Mouse (Mus musculus) kidney, adult 9 months (tissue): ENCODE data around the gene Gm14443.
"Not testable (repeated sequence)": the region's sequence is repeated elsewhere in the genome, so short reads cannot be mapped to it uniquely, and the experiment has no call there.

Experiments
- DNase-seq: peaks from one replicate; pipeline ENCODE4 v3.0.0; 2022

Gene Gm14443

GRCm38 (mm10) chr2:175175401-175176180 is at the start of gene Gm14443:
Gm14443 (minus strand) TSS chr2:175175871.
- DNase-seq, result not testable (repeated sequence)

DNA sequence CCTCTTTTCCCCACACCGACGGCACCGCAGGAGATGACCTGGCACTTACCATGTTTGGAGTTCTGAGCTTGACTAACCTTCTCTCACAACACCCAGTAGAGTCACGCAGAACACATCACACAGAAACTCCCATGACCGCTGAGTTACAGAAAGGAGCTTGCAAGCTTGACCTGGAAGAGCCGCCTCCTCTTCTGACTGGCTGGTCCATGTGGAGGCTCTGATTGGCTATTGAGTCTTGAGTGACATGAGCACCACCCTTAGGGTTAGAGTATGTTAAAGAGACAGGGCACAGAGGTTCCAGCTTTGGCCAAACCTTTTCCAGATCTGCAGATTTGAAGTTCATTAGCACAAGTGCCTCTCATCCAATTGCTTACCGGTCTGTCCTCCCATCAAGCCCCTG is 31.1 kb upstream of the Gm14443 start, which contains the start of gene Gm14391:
Gm14391 (minus strand) TSS at position 186 of the 400 bp plus-strand sequence.
- DNase-seq, result not testable (repeated sequence)

- not testable (repeated sequence) for DNase-seq
These were observed 3.3 kb upstream of the Gm14443 start for GRCm38 (mm10) chr2:175179008-175179407.

DNA sequence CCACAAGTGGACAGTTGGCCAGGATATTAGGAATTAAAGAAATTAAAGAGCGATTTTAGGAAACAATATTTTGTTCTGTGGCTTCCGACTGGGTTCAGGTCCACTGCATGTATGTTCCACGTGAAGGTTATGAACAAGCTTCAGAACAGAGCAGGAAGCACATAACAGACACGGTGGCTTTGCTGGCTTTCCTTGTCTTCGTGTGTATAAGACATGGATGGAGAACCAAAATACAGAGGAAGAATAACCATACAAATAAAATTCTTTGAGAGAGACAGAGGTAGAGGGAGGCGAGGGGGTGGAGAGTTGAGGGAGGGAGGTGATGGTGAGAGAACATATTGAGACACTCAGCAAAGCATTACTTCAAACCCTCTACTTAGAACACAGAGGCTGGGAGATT is 641 bp upstream of the Gm14443 start:
- no peak for DNase-seq

DNA sequence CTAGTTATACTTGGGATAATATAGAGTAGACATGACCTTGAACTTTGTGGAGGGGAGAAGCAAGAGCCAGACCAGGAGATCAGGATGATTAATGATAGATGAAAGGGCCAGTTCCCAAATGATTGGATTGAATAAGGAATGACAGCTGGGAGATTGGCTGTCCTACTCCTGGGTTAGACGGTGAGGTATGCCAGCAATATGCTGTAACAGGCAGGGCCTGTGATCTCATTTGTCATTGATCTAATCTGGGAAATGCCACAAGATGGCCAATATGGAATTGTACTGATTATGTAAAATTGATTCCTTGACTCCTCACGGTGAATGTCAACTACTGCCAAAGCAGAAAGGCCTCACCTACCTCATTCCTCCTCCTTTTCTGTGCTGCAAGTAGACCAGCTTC is 1.6 kb downstream of the Gm14443 start:
- not testable (repeated sequence) for DNase-seq

DNA sequence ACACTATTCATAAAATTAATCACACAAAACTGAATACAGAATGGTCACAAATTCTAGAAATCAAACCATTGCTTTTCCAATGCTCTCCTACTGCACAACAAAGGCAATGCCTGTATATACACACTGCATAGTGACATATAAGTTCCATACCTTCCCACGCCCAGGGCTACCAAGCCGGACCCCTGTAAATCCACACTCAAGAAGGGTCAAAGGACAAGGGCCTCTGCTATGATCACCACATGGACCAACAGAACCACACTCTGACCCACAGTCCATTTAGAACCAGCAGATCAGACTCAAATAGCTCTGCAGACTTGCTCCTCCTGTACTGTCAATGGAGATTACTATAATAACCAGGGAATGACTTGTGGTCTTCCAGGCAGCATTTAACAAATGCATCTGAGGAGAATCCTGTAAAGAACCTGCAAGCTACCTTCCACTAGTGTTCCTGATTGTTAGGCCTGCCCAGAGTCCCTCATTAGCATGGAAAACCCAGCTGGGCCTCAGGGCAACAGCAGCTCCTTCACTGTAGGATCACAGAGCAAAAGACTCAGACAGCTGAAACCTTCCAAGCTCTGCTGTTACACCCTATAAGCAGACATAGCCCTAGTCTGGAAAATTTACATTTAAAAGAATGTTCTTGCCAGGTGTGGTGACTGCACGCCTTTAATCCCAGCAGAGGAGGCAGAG is 2.6 kb downstream of the Gm14443 start:
- DNase-seq, result not testable (repeated sequence)

DNA sequence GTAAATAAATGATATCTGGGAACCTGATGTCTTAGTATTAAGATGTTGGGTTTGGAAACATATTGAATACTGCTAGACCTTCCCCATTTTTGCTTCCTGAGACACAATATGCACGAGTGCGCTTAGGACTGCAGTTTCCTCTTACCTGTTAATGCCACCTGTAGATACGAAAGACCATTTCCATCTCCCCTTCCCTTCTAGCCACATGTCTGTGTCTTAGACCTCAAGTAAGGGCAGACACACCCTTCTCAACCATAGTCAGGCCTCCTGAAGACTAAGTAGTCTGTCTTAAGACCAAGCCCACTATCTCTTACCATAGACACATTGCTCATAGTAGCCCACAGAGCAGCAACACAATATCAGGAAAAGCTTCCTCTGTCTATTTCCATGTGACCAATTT is 3.5 kb downstream of the Gm14443 start:
- DNase-seq, result no peak

GRCm38 (mm10) chr2:175166870-175167269 is 8.8 kb downstream of the Gm14443 start:
- not testable (repeated sequence) for DNase-seq

- not testable (repeated sequence) for DNase-seq
These were observed 10.6 kb downstream of the Gm14443 start for GRCm38 (mm10) chr2:175165110-175165509.

- not testable (repeated sequence) for DNase-seq
These were observed 14.2 kb downstream of the Gm14443 start for GRCm38 (mm10) chr2:175161438-175161837.

- no peak for DNase-seq
These were observed 17.0 kb downstream of the Gm14443 start for GRCm38 (mm10) chr2:175158642-175159041.

DNA sequence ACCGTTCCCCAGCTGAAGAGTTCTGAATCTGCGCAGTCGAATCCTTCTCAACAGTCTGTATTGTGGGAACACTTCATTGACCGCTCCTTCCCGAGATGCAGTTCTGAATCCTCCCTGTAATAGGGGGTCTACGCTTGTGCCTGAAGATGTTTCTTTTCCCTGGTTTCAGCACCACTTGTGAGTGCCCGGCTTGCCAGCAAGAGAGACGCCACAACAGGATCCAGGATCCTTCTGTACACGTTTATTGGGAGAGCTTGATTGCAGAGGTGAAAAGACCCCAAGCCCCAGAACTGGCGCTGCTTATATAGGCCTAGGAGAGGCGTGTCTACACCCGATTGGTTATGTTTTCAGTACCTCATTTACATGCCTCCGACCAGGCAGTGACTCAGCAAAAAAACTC is 19.0 kb downstream of the Gm14443 start:
- no peak for DNase-seq

GRCm38 (mm10) chr2:175141993-175142295 is 33.7 kb downstream of the Gm14443 start, which contains the start of gene Gm14399:
Gm14399 (minus strand) TSS chr2:175142012.
- not testable (repeated sequence) for DNase-seq

GRCm38 (mm10) chr2:175141118-175141992 is 34.3 kb downstream of the Gm14443 start:
- peak; percentile 59 for DNase-seq

- DNase-seq, result not testable (repeated sequence)
These were observed 35.0 kb downstream of the Gm14443 start for GRCm38 (mm10) chr2:175140624-175141023.
